Mouse (Mus musculus) liver, adult 2 months (tissue): ENCODE measurements at regions not wholly inside any gene's neighbourhood (a gene's known extent, or its start where the extent isn't known, plus 50 kb on each side); places are given as distances from the start of the nearest gene placed in this dataset.

Source experiments
- DNase-seq: peaks from one replicate; pipeline ENCODE4 v3.0.0-alpha.2; 2011; ENCODE audit warnings: low read depth, low spot score; ENCODE audit errors: extremely low read depth
- H3K27ac ChIP-seq: fragments of 200-500 bp; replicated peaks from 2 replicates; pipeline ENCODE4 v1.5.1; 2012; ENCODE audit warnings: low read depth, mild to moderate bottlenecking, control low read depth, inconsistent platforms, low read length; ENCODE audit not compliant: insufficient read depth
- H3K27me3 ChIP-seq: fragments of 200-500 bp; 2 replicates; pipeline ENCODE4 v1.6.1; 2012; ENCODE audit warnings: mild to moderate bottlenecking, moderate library complexity, low read length, inconsistent platforms; ENCODE audit not compliant: control insufficient read depth, insufficient read depth
- H3K36me3 ChIP-seq: fragments of 200-500 bp; 2 replicates; pipeline ENCODE4 v1.6.1; 2012; ENCODE audit warnings: low read length, inconsistent platforms; ENCODE audit not compliant: control insufficient read depth, insufficient read depth
- H3K4me1 ChIP-seq: fragments of 200-500 bp; 2 replicates; pipeline ENCODE4 v1.6.1; 2011; ENCODE audit warnings: low read length; ENCODE audit not compliant: control insufficient read depth, insufficient read depth
- H3K4me3 ChIP-seq: fragments of 200-500 bp; 2 replicates; pipeline ENCODE4 v1.5.1; 2011; ENCODE audit warnings: low read depth, mild to moderate bottlenecking, control low read depth, low read length, moderate library complexity; ENCODE audit not compliant: insufficient read depth
- H3K79me2 ChIP-seq: fragments of 200-500 bp; 2 replicates; pipeline ENCODE4 v1.6.1; 2012; ENCODE audit warnings: inconsistent platforms, mild to moderate bottlenecking, low read length, moderate library complexity; ENCODE audit not compliant: control insufficient read depth, insufficient read depth
- H3K9ac ChIP-seq: fragments of 200-500 bp; 2 replicates; pipeline ENCODE4 v1.6.1; 2012; ENCODE audit warnings: low read depth, mild to moderate bottlenecking, control low read depth, inconsistent platforms, low read length
- CTCF ChIP-seq: fragments of 200-500 bp; IDR thresholded peaks from 2 replicates; pipeline ENCODE4 v1.5.1; 2011; ENCODE audit warnings: low read depth, low read length, control low read depth
- POLR2A ChIP-seq: fragments of 200-500 bp; IDR thresholded peaks from 2 replicates; pipeline ENCODE4 v1.6.1; 2011; ENCODE audit warnings: low read length, control low read depth; ENCODE audit not compliant: insufficient read depth; ENCODE audit errors: extremely low read depth
- WGBS: fragments of 180-500 bp; shearing (Covaris S2); methylation state at CpG from one replicate; pipeline ENCODE4 v1.1.7; 2018; 5-methylcytosine and 5-hydroxymethylcytosine counted together

GRCm38 (mm10) chr2:167821186-167821585 lies 110.7 kb upstream of the Ptpn1 start:
- WGBS: 62% methylated on average over 6 of the region's 6 CpGs
- Histone ChIP-seq H3K4me1 (peaks cover 25% of the 10 kb centered on the region), H3K27me3 (no peaks in the 10 kb centered on the region), H3K9ac (peak overlapping the region; percentile 14; the same call in 1 of the 2 replicates), H3K27ac (no peak overlapping the region; the same call in 1 of the 2 replicates), H3K79me2 (no peaks in the 10 kb centered on the region), H3K4me3 (no peak overlapping the region), H3K36me3 (no peaks in the 10 kb centered on the region)
- TF ChIP-seq POLR2A: no peak
- DNase-seq: no peak

GRCm38 (mm10) chr2:167818799-167819198 lies 113.1 kb upstream of the Ptpn1 start:
- TF ChIP-seq POLR2A: no peak
- TF ChIP-seq CTCF: no peak
- Histone ChIP-seq H3K36me3 (no peaks in the 10 kb centered on the region), H3K9ac (no peak overlapping the region), H3K27ac (no peak overlapping the region), H3K27me3 (no peaks in the 10 kb centered on the region), H3K4me3 (no peak overlapping the region), H3K79me2 (no peaks in the 10 kb centered on the region), H3K4me1 (peaks cover 20% of the 10 kb centered on the region)
- no peak for DNase-seq
- 87% methylated on average over 10 of the region's 10 CpGs for WGBS

GRCm38 (mm10) chr2:167817030-167817429 lies 114.8 kb upstream of the Ptpn1 start:
- H3K4me1 ChIP-seq: peaks cover 9% of the 10 kb centered on the region
- H3K27me3 ChIP-seq: no peaks in the 10 kb centered on the region
- H3K36me3 ChIP-seq: no peaks in the 10 kb centered on the region
- H3K27ac ChIP-seq: no peak overlapping the region
- no peak for DNase-seq
- TF ChIP-seq POLR2A (no peak), CTCF (no peak)
- H3K79me2 ChIP-seq: no peaks in the 10 kb centered on the region
- no peak overlapping the region for H3K9ac ChIP-seq
- WGBS: 89% methylated on average over 9 of the region's 9 CpGs
- H3K4me3 ChIP-seq: no peak overlapping the region

GRCm38 (mm10) chr2:167815123-167815522 lies 116.7 kb upstream of the Ptpn1 start:
- Histone ChIP-seq H3K9ac (no peak overlapping the region), H3K79me2 (no peaks in the 10 kb centered on the region), H3K27ac (peak overlapping the region; percentile 24), H3K4me1 (peaks cover 10% of the 10 kb centered on the region), H3K4me3 (no peak overlapping the region), H3K36me3 (no peaks in the 10 kb centered on the region), H3K27me3 (no peaks in the 10 kb centered on the region)
- TF ChIP-seq CTCF: no peak
- no peak for TF ChIP-seq POLR2A
- peak; percentile 31 for DNase-seq
- 74% methylated on average over 10 of the region's 10 CpGs for WGBS

GRCm38 (mm10) chr2:167809256-167809655 lies 119.6 kb upstream of the Tmem189 start:
- WGBS: 37% methylated on average over 5 of the region's 5 CpGs
- Histone ChIP-seq H3K36me3 (no peaks in the 10 kb centered on the region), H3K4me1 (peaks cover 39% of the 10 kb centered on the region), H3K9ac (peak overlapping the region; percentile 20; the same call in 1 of the 2 replicates), H3K27ac (peak overlapping the region; percentile 62), H3K4me3 (no peak overlapping the region), H3K79me2 (no peaks in the 10 kb centered on the region), H3K27me3 (no peaks in the 10 kb centered on the region)
- TF ChIP-seq CTCF: peak; percentile 35; the same call in 1 of the 2 replicates
- no peak for TF ChIP-seq POLR2A
- peak; percentile 88 for DNase-seq

GRCm38 (mm10) chr2:167805629-167806304 lies 116.1 kb upstream of the Tmem189 start:
- Histone ChIP-seq H3K27ac (peak overlapping the region; percentile 92), H3K9ac (peak overlapping the region; percentile 21), H3K36me3 (no peaks in the 10 kb centered on the region), H3K4me3 (no peak overlapping the region), H3K79me2 (no peaks in the 10 kb centered on the region), H3K4me1 (peaks cover 35% of the 10 kb centered on the region), H3K27me3 (no peaks in the 10 kb centered on the region)
- DNase-seq: peak; percentile 95
- WGBS: 33% methylated on average over 15 of the region's 15 CpGs
- no peak for TF ChIP-seq POLR2A
- no peak for TF ChIP-seq CTCF
